Mouse (Mus musculus): ENCODE results near the gene Pkhd1.

Gene Pkhd1

GRCm38 (mm10) chr1:20617849-20618530, at the start of gene Pkhd1:
Pkhd1 (minus strand) TSS chr1:20618064.
- DNase-seq (ENCODE audit: low read depth, low spot score): no peak

GRCm38 (mm10) chr1:20667567-20667966, 49.7 kb upstream of the Pkhd1 start:
- DNase-seq (ENCODE audit: low read depth, low spot score): no peak

GRCm38 (mm10) chr1:20666233-20666632, 48.4 kb upstream of the Pkhd1 start:
- DNase-seq (ENCODE audit: low read depth, low spot score): no peak

- DNase-seq (ENCODE audit: low read depth, low spot score): no peak
These were observed 37.2 kb upstream of the Pkhd1 start for GRCm38 (mm10) chr1:20655085-20655484.

GRCm38 (mm10) chr1:20653513-20654506, 35.9 kb upstream of the Pkhd1 start:
- DNase-seq (ENCODE audit: low read depth, low spot score): no peak

GRCm38 (mm10) chr1:20634856-20635255, 17.0 kb upstream of the Pkhd1 start:
- DNase-seq (ENCODE audit: low read depth, low spot score): no peak

GRCm38 (mm10) chr1:20633276-20633869, 15.5 kb upstream of the Pkhd1 start:
- DNase-seq (ENCODE audit: low read depth, low spot score): no peak

GRCm38 (mm10) chr1:20624564-20624963, 6.7 kb upstream of the Pkhd1 start:
- no peak for DNase-seq (ENCODE audit: low read depth, low spot score)

GRCm38 (mm10) chr1:20623375-20623774, 5.5 kb upstream of the Pkhd1 start:
- DNase-seq (ENCODE audit: low read depth, low spot score): no peak

GRCm38 (mm10) chr1:20620611-20621010, 2.7 kb upstream of the Pkhd1 start:
- no peak for DNase-seq (ENCODE audit: low read depth, low spot score)

- no peak for DNase-seq (ENCODE audit: low read depth, low spot score)
These were observed 1.5 kb upstream of the Pkhd1 start for GRCm38 (mm10) chr1:20619363-20619762.

- DNase-seq (ENCODE audit: low read depth, low spot score): peak; percentile 41
These were observed 5.2 kb downstream of the Pkhd1 start for GRCm38 (mm10) chr1:20612643-20613042.

GRCm38 (mm10) chr1:20605489-20605888, 12.4 kb downstream of the Pkhd1 start:
- DNase-seq (ENCODE audit: low read depth, low spot score): no peak

GRCm38 (mm10) chr1:20590488-20590887, 27.4 kb downstream of the Pkhd1 start:
- DNase-seq (ENCODE audit: low read depth, low spot score): no peak

- no peak for DNase-seq (ENCODE audit: low read depth, low spot score)
These were observed 46.4 kb downstream of the Pkhd1 start for GRCm38 (mm10) chr1:20571469-20571868.

GRCm38 (mm10) chr1:20569430-20569829, 48.4 kb downstream of the Pkhd1 start:
- no peak for DNase-seq (ENCODE audit: low read depth, low spot score)

- DNase-seq (ENCODE audit: low read depth, low spot score): no peak
These were observed 59.4 kb downstream of the Pkhd1 start for GRCm38 (mm10) chr1:20558443-20558842.

- peak; percentile 68 for DNase-seq (ENCODE audit: low read depth, low spot score)
These were observed 63.5 kb downstream of the Pkhd1 start for GRCm38 (mm10) chr1:20554398-20554797.

- no peak for DNase-seq (ENCODE audit: low read depth, low spot score)
These were observed 66.5 kb downstream of the Pkhd1 start for GRCm38 (mm10) chr1:20551334-20551733.

- DNase-seq (ENCODE audit: low read depth, low spot score): no peak
These were observed 73.3 kb downstream of the Pkhd1 start for GRCm38 (mm10) chr1:20544526-20544925.

GRCm38 (mm10) chr1:20513364-20514084, 104.3 kb downstream of the Pkhd1 start:
- DNase-seq (ENCODE audit: low read depth, low spot score): peak; percentile 67

- no peak for DNase-seq (ENCODE audit: low read depth, low spot score)
These were observed 118.9 kb downstream of the Pkhd1 start for GRCm38 (mm10) chr1:20498965-20499364.

Data from mesoderm, embryonic 11.5 days (tissue).